Mouse (Mus musculus): ENCODE results near the gene Gm10065.
A peak's percentile ranks its signal among the peaks of the same experiment; 100 is the strongest.
"Not testable (repeated sequence)": the region's sequence is repeated elsewhere in the genome, so short reads cannot be mapped to it uniquely, and the experiment has no call there.

Gm10065 gene

GRCm38 (mm10) chr13:21478759-21479670 lies at the start of gene Gm10065, which contains the start of gene Zkscan4:
Gene Gm10065 (minus strand): TSS chr13:21479441.
Gene Zkscan4 (plus strand): TSS chr13:21478907.
- DNase-seq: peak; percentile 80

DNA sequence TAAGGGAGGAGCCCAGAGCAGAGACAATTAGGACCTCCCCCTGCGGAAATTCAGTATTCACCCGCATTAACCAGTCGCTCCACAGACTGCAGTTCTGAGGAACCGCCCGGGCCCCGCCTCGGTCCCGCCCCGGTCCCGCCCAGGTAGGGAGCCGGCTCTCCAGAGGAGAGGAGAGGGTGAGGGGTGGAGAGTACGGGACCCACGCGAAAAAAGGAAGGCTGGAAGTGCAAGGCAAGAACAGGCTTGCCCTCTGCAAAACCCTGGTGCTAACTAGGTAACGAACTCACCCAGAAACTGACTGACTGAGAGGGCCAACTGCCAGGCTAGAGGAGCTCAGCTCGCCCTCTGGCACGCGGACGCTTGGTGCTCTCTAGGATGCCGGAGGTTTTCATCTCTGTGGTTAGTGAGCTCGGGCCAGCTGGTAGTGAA lies 27.0 kb upstream of the Gm10065 start:
- peak; percentile 92 for DNase-seq

DNA sequence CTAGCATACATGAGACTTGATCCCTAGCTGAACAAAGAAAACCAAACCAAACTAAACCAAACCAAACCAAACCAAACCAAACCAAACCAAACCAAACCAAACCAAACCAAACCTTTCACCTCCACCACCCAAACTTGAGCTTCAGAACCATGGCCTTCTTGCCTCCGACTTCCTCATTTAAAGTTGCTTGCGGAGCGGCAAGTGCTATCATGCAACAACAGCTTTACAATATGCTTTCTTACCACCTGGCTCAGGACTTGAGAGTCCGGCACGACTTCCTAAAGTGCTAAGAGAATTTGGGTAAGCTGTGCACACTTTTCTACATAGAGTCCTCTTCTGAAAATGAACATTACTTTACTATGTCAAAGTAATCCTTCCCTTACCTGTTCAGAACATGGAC lies 23.1 kb upstream of the Gm10065 start:
- no peak for DNase-seq

- not testable (repeated sequence) for DNase-seq
These were observed 21.9 kb upstream of the Gm10065 start, which contains the start of gene Gm11273 for GRCm38 (mm10) chr13:21501182-21501581. Gene Gm11273 (minus strand): TSS chr13:21501418.

- no peak for DNase-seq
These were observed 15.8 kb upstream of the Gm10065 start, which contains the start of gene AK157302 for GRCm38 (mm10) chr13:21495080-21495479. Gene AK157302 (plus strand): TSS chr13:21495223.

DNA sequence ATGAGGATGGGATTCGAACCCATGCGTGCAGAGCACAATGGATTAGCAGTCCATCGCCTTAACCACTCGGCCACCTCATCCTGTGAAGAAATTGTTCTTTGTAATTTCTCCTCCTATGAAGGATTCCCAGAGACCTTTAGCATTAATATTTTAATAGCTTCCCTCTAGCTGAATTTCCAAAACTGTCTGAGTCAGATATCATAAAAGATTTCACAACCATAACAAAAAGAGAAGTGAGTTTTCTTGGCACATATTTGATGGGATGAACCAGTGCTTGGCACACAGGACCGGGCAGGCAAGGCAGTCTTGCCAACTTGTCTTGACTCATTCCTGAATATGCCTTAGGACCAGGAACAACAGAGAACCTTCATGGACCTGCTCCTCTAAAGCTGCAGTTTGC lies 13.6 kb upstream of the Gm10065 start:
- DNase-seq: no peak

DNA sequence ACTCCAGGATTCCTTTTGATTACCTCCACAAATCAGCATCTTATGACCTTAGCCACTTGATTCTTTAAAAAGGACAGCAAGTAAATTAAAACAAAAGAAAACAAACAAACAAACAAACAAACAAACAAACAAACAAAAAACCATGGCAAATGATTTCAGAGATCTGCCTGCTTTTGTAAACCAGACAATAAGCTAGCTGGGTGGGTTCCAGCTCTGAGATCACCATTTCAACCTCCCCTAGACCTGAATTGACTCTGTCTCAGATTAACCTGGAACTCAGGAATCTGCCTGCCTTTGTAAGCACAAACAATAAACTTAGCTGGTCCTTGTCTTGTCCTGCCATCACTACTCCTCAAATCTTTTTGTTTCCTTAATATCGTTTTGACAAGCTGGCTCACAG lies 7.6 kb upstream of the Gm10065 start:
- DNase-seq: no peak

DNA sequence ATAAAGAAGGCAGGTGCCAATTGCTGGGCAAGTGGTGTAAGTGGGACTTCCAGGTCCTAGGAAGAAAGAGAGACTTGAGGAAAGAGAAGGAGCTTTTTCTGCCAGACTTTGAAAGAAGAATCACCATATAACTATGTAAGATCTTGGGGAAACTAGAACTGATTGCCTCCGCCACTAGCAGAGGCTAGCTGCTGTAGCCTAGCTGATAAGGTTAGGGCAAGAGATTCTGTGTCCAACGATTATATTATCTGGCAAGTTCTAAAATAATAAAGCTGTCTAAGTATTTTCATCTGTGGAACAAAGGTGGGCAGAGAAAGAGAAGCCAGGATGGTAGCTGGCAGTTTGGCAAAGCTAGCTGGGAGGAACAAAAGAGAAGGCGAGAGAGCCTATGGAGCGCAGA lies 6.8 kb downstream of the Gm10065 start:
- no peak for DNase-seq

GRCm38 (mm10) chr13:21469097-21469496 lies 10.1 kb downstream of the Gm10065 start:
- no peak for DNase-seq

GRCm38 (mm10) chr13:21468061-21469019 lies 10.9 kb downstream of the Gm10065 start, which contains the start of gene Nkapl:
Gene Nkapl (minus strand): TSS chr13:21468509.
- DNase-seq: peak; percentile 93

DNA sequence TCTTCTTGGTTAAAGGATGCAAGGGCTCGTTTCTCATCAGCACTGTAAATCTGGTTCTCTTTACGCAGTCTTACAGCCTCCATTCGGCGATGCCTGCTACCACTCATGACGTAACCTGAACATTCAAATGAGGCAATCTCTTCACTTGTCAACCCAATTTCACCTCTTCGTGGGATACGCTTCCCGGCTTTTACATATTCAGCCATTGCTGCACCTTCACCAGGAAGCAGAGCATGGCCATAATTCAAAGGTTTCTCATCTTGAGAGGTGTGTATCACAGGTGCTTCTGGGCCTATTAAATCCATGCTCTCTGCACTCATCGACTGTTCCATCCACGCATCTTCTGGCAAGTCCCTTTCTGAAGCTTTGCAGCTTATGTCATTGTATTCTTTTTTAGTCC lies 11.9 kb downstream of the Gm10065 start:
- no peak for DNase-seq

GRCm38 (mm10) chr13:21462516-21462915 lies 16.7 kb downstream of the Gm10065 start:
- DNase-seq: not testable (repeated sequence)

DNA sequence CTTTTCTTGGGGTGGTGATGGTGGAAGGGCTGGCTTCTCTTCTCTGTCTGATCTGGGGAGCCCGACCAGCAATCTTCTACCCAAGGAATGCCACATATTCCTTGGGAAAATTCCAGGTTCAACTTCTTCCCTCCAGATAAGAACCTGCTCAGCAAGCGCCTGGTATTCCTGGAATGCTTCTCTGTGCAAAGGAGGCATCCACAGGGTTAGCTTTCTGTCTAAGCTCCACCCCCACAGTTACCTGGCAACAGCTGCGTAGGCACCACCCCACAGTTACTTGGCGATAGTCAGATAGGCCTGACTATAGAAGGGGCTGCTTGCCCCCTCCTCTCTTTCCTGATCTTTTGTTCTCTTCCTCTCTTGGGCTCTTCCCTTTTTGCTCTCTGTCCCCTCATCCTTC lies 22.9 kb downstream of the Gm10065 start:
- DNase-seq: no peak

- DNase-seq: no peak
These were observed 25.1 kb downstream of the Gm10065 start for GRCm38 (mm10) chr13:21454133-21454532.

DNA sequence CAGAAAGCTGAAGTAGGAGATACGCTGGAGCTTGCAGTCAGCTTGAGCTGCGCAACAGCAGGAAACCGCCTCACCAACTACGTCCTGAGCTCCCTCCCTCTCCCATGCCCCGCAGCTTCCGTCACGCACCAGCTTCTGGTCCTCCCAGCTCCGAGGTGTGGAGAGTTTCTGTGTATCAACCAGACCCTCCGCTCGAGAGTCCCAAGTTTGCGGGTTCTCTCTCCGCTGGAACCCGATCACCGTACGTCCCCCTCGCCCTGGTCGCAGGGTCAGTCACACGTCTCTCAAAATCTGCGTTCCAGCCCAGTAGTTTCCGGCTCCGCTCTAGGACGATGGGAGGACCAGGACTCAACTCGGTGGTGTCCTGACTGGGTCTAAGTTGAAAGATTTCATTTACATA lies 25.8 kb downstream of the Gm10065 start, which contains the start of gene Zscan26:
Zscan26 (minus strand) TSS at position 282 of the 400 bp plus-strand sequence.
- DNase-seq: peak; percentile 91

- no peak for DNase-seq
These were observed 26.2 kb downstream of the Gm10065 start for GRCm38 (mm10) chr13:21453042-21453441.

DNA sequence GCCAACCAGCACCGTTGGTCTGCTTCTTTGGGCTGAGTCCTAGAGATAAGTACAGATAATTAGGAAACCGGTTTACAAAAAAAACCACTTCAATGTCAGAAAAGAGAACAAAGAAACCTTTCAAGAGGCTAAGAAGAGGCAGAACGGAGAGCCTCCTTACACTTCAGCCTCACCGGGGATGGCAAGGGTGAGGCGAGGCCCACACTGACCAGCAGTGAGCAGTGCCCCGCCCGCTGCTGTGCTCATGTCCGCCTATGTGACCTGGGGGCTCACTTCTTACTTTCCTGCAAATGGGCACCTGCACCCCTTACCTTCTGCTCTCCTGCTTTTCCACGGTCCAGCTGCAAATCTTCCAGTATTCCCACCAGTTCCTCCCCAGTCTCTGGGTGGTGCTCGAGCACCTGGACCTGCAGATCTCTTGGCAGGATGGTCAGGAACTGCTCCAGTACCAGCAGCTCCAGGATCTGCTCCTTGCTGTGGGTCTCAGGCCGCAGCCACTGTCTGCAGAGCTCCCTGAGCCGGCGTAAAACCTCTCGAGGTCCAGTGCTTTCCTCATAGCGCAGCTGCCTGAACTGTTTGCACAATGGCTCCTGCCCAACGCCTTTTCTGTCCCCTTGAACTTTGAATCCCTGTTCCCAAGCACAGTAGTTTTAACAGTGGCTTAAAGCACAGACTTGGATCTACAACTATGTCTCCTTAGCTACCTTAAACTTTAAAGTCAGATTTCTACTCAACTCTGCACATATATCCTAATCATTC lies 31.2 kb downstream of the Gm10065 start:
- no peak for DNase-seq

- DNase-seq: no peak
These were observed 32.4 kb downstream of the Gm10065 start for GRCm38 (mm10) chr13:21446796-21447195.

DNA sequence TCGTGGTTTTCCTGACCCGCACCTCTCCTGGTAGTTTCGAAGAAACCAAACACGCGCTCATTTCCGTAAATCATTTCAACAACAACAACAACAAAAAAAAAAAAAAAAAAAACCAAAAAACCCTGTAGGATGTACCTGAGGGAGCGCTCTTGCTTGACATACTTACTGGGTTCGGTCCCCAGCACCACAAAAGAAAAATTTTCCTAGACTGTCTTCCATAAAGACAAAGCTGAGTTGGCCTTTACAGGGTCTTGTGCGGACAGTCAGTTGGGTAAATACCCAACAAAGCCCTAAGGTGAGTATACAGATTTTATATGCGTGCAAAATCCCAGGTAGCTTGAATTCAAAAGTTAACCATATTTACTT lies 38.1 kb downstream of the Gm10065 start:
- DNase-seq: no peak

GRCm38 (mm10) chr13:21440503-21441206 lies 38.6 kb downstream of the Gm10065 start, which contains the start of gene Pgbd1:
Gene Pgbd1 (minus strand): TSS chr13:21441058.
- peak; percentile 91 for DNase-seq

DNA sequence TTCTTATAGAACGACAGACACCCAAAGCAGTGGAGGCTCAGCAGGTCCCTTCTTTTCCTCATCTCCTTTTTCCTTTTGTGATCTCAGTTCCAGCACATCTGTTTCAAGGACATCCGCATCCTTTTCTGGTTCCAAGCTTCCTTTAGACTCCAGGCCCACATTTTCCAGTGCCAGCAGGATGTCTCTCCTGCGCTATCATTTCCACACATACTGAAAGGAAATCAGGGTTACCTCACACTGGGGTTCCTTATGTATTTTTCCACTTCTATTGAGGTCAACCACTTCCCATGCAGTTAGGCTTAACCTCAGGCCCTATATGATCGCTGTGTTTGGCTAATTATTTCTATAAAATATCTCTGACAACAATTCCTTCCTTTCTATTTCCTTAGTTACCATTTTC lies 43.8 kb downstream of the Gm10065 start:
- DNase-seq: no peak

All from embryo, embryonic 11 days (tissue).